Mouse (Mus musculus): ENCODE measurements at regions not wholly inside any gene's neighbourhood (a gene's known extent, or its start where the extent isn't known, plus 50 kb on each side); places are given as distances from the start of the nearest gene placed in this dataset.

DNA sequence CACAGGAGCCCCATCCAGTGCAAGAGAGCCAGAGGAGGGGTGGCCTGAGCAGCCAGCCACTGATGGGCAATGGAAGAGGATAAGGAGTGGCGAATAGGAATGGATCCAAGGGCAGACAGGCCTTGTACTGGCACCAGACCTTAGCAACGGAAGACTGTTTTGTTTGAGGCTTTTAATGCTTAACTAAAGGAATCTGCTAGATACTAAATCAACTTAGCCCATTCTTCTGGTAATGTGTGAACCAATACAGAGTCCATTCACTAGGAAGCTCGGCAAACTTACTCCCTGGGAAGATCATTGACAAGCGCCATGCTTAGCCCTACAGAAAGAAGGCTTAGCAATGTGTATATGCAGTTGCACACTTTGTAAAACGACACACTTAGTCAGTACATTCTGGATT is 243.8 kb downstream of the Map2k4 start:
- TF ChIP-seq CTCF (IDR thresholded peaks at IDR 0.05; ENCODE audit: extremely low read depth, insufficient read depth, low read length) (no peak), POLR2A (IDR thresholded peaks at IDR 0.05; ENCODE audit: extremely low read depth, insufficient read depth, low read length) (no peak)

All from cortical plate, adult 2 months (tissue).